Comparison of ENCODE assay signal across 11 mouse cellular contexts in genomic region chr1:106715111-106716083, GRCm38 (mm10). TPM values are rescaled to one million over a fixed set of nuclear protein-coding genes. Genes with fewer than 3 reads are reported as not detected.
DNase-seq lines count a peak whose midpoint lies in the region; ATAC-seq lines count a peak whose summit lies in the region.
"Had no signal": no experiment of that assay in that cellular context is flagged by ENCODE, and none has a peak within 500 bp of the region (broad histone marks: within the 10 kb centered on the region; RNA-seq: fewer than 3 reads in every experiment).

No protein-coding gene starts in this region.

- H3K4me1 ChIP-seq in lung, embryonic 15.5 days: peaks cover 20% of the 10 kb centered on the region
- peaks cover 26% of the 10 kb centered on the region for H3K4me1 ChIP-seq in hindbrain, embryonic 15.5 days (replicated peaks)
- peaks cover 17% of the 10 kb centered on the region for H3K4me1 ChIP-seq in midbrain, embryonic 16.5 days (ENCODE audit: control insufficient read depth, insufficient read depth, low read length)

- peak overlapping the region; percentile 97; the same call in 1 of the 2 replicates for H3K27ac ChIP-seq in lung, embryonic 15.5 days
- H3K27ac ChIP-seq in hindbrain, embryonic 15.5 days (replicated peaks): peak overlapping the region; percentile 97
- H3K27ac ChIP-seq in midbrain, embryonic 16.5 days (ENCODE audit: low read length): peak overlapping the region; percentile 94

- no peak for ATAC-seq in lung, embryonic 15.5 days (ENCODE audit: borderline replicate concordance, extremely low read depth, low FRiP score, low TSS enrichment)
- ATAC-seq in hindbrain, embryonic 15.5 days (ENCODE audit: low FRiP score, low read depth): no peak
- no peak for ATAC-seq in midbrain, embryonic 16.5 days

- DNase-seq in heart, adult 11 months: peak; percentile 84
- DNase-seq in heart, adult 9 months (ENCODE audit: low spot score in 2 of 2): no peak
- DNase-seq in lung, postnatal 25 days (ENCODE audit: low spot score): no peak
- no peak for DNase-seq in Muller cell, postnatal 12 days (ENCODE audit: inconsistent ontology term)
- no peak for DNase-seq in urinary bladder, postnatal 10 days (ENCODE audit: low spot score)
- DNase-seq: embryo, embryonic 11 days; heart, postnatal 14 days; thymus, adult 2 months had no signal

- no peaks in the 10 kb centered on the region for H3K9me3 ChIP-seq in lung, embryonic 15.5 days
- no peaks in the 10 kb centered on the region for H3K9me3 ChIP-seq in hindbrain, embryonic 15.5 days
- no peaks in the 10 kb centered on the region for H3K9me3 ChIP-seq in midbrain, embryonic 16.5 days (replicated peaks; ENCODE audit: control insufficient read depth, low read length, poor library complexity, severe bottlenecking)

- H3K9ac ChIP-seq in lung, embryonic 15.5 days: peak overlapping the region; percentile 82; the same call in 1 of the 2 replicates
- peak overlapping the region; percentile 97; the same call in 1 of the 2 replicates for H3K9ac ChIP-seq in hindbrain, embryonic 15.5 days
- H3K9ac ChIP-seq in midbrain, embryonic 16.5 days (ENCODE audit: low read depth, low read length): peak overlapping the region; percentile 97; the same call in 1 of the 2 replicates

- H3K27me3 ChIP-seq in lung, embryonic 15.5 days: no peaks in the 10 kb centered on the region
- 0 out of 2 replicates have a peak, but pooled peaks cover 3% of the 10 kb centered on the region for H3K27me3 ChIP-seq in hindbrain, embryonic 15.5 days
- H3K27me3 ChIP-seq in midbrain, embryonic 16.5 days (ENCODE audit: control insufficient read depth, insufficient read depth, low read depth, low read length): no peaks in the 10 kb centered on the region

- WGBS in lung, embryonic 15.5 days: 83% methylated on average over 13 of the region's 13 CpGs
- 86% methylated on average over 13 of the region's 13 CpGs for WGBS in hindbrain, embryonic 15.5 days
- WGBS in midbrain, embryonic 16.5 days: 90% methylated on average over 13 of the region's 13 CpGs

- H3K36me3 ChIP-seq in lung, embryonic 15.5 days: no peaks in the 10 kb centered on the region
- no peaks in the 10 kb centered on the region for H3K36me3 ChIP-seq in hindbrain, embryonic 15.5 days
- no peaks in the 10 kb centered on the region for H3K36me3 ChIP-seq in midbrain, embryonic 16.5 days (ENCODE audit: control insufficient read depth, insufficient read depth, low read length)

- peak overlapping the region; percentile 86; the same call in 1 of the 2 replicates for H3K4me3 ChIP-seq in lung, embryonic 15.5 days
- 0 out of 2 replicates have a peak overlapping the region, but pooled peaks have one; percentile 70 for H3K4me3 ChIP-seq in hindbrain, embryonic 15.5 days
- H3K4me3 ChIP-seq in midbrain, embryonic 16.5 days (ENCODE audit: low read depth, low read length): no peak overlapping the region

- no peak overlapping the region for H3K4me2 ChIP-seq in lung, embryonic 15.5 days
- peak overlapping the region; percentile 99 for H3K4me2 ChIP-seq in hindbrain, embryonic 15.5 days
- peak overlapping the region; percentile 92 for H3K4me2 ChIP-seq in midbrain, embryonic 16.5 days (ENCODE audit: low read length)

RNA-seq across cellular contexts. Expression of gene Bcl2, which starts 1.3 kb away (rescaled TPM):
- 17.7 and 20.1 TPM in 2 replicates for polyA plus RNA-seq in lung, embryonic 15.5 days (2015; fragmentation: Nextera tagmentation; extraction: Ambion mirVana)
- polyA plus RNA-seq in hindbrain, embryonic 15.5 days (2015; fragmentation: Nextera tagmentation; extraction: Ambion mirVana): 15.9 and 18.4 TPM in 2 replicates
- polyA plus RNA-seq in midbrain, embryonic 16.5 days (2015; fragmentation: Nextera tagmentation; extraction: Ambion mirVana): 14.7 and 16.2 TPM in 2 replicates

RNA-seq across cellular contexts. Expression of gene Kdsr, which starts 44.1 kb away (rescaled TPM):
- 16.9 and 17.1 TPM in 2 replicates for polyA plus RNA-seq in lung, embryonic 15.5 days (2015; fragmentation: Nextera tagmentation; extraction: Ambion mirVana)
- 13.9 and 15.4 TPM in 2 replicates for polyA plus RNA-seq in hindbrain, embryonic 15.5 days (2015; fragmentation: Nextera tagmentation; extraction: Ambion mirVana)
- polyA plus RNA-seq in midbrain, embryonic 16.5 days (2015; fragmentation: Nextera tagmentation; extraction: Ambion mirVana): 16.6 and 17.2 TPM in 2 replicates
